Mouse (Mus musculus) layer of hippocampus, adult 2 months (tissue): Measurements from ENCODE around the gene Ssx2ip. TPM values are rescaled to one million over a fixed set of nuclear protein-coding genes. Genes with fewer than 3 reads are reported as not detected.

Source experiments
- DNase-seq, 2 experiments: peaks; one replicate each; pipeline ENCODE4 v3.0.0; 2022; ENCODE audit warnings: low spot score in 2 of 2
- H3K27ac ChIP-seq: fragments of 200-600 bp; 2 replicates; pipeline ENCODE4 v1.8.1; 2022
- H3K4me3 ChIP-seq: fragments of 200-600 bp; 2 replicates; pipeline ENCODE4 v1.8.1; 2022; ENCODE audit warnings: mild to moderate bottlenecking
- CTCF ChIP-seq: fragments of 200-600 bp; conservative IDR thresholded peaks from 2 replicates; pipeline ENCODE4 v1.8.1; 2022; ENCODE audit warnings: antibody characterized with exemption, mild to moderate bottlenecking, moderate library complexity
- microRNA-seq, 2 experiments: library from miRNA; unstranded; fragments of <30 nt; microRNA quantifications; one replicate each; pipeline ENCODE4 v1.2.0; 2021
- total RNA-seq, 2 experiments: library from RNA; stranded (reverse); gene quantifications; 2 replicates each; pipeline ENCODE4 v1.2.3; 2021

Gene Ssx2ip
- total RNA-seq, 2 experiments from 2014 or later, result 99.7 to 107 TPM

- no peak for DNase-seq
- no peak for TF ChIP-seq CTCF
- Histone ChIP-seq H3K4me3 (no peak overlapping the region), H3K27ac (no peak overlapping the region)
Measured at GRCm38 (mm10) chr3:146447598-146447997, 43.2 kb downstream of the Ssx2ip start.

GRCm38 (mm10) chr3:146448372-146448771 lies 43.9 kb downstream of the Ssx2ip start:
- no peak for TF ChIP-seq CTCF
- H3K4me3 ChIP-seq, result no peak overlapping the region

GRCm38 (mm10) chr3:146448969-146449368 lies 44.5 kb downstream of the Ssx2ip start:
- Histone ChIP-seq H3K4me3 (no peak overlapping the region), H3K27ac (no peak overlapping the region)
- TF ChIP-seq CTCF, result no peak
- no peak for DNase-seq

More at GRCm38 (mm10) chr3:146448372-146448771, 43.9 kb downstream of the Ssx2ip start:
- H3K27ac ChIP-seq, result no peak overlapping the region
- no peak for DNase-seq

GRCm38 (mm10) chr3:146449745-146450250 lies 45.4 kb downstream of the Ssx2ip start, which contains the start of gene Ctbs:
Gene Ctbs (plus strand): TSS chr3:146449795.
- peak within 1 kb of the TSS; percentile 87 for H3K27ac ChIP-seq
- DNase-seq, result no peak

GRCm38 (mm10) chr3:146450371-146450841 lies 46.0 kb downstream of the Ssx2ip start:
- DNase-seq, result peak; percentile 92
- TF ChIP-seq CTCF, result peak; percentile 67
- H3K4me3 ChIP-seq, result peak overlapping the region; percentile 85
- H3K27ac ChIP-seq, result peak overlapping the region; percentile 87

More at GRCm38 (mm10) chr3:146449745-146450250, 45.4 kb downstream of the Ssx2ip start, which contains the start of gene Ctbs:
- H3K4me3 ChIP-seq, result peak within 1 kb of the TSS; percentile 85
- no peak for TF ChIP-seq CTCF

GRCm38 (mm10) chr3:146451375-146451774 lies 46.9 kb downstream of the Ssx2ip start:
- TF ChIP-seq CTCF, result no peak
- no peak for DNase-seq
- H3K27ac ChIP-seq, result no peak overlapping the region
- H3K4me3 ChIP-seq, result no peak overlapping the region

- no peak overlapping the region for H3K4me3 ChIP-seq
- peak; percentile 32; the same call in 1 of the 2 replicates for TF ChIP-seq CTCF
- no peak for DNase-seq
- H3K27ac ChIP-seq, result no peak overlapping the region
Measured at GRCm38 (mm10) chr3:146462939-146463338, 58.5 kb downstream of the Ssx2ip start.

GRCm38 (mm10) chr3:146469226-146469625 lies 64.8 kb downstream of the Ssx2ip start:
- no peak for DNase-seq
- TF ChIP-seq CTCF, result no peak
- no peak overlapping the region for H3K4me3 ChIP-seq
- H3K27ac ChIP-seq, result no peak overlapping the region

GRCm38 (mm10) chr3:146472657-146473056 lies 68.2 kb downstream of the Ssx2ip start:
- Histone ChIP-seq H3K4me3 (no peak overlapping the region), H3K27ac (no peak overlapping the region)
- DNase-seq, result no peak
- TF ChIP-seq CTCF, result no peak

GRCm38 (mm10) chr3:146473741-146474140 lies 69.3 kb downstream of the Ssx2ip start:
- H3K27ac ChIP-seq, result no peak overlapping the region
- no peak overlapping the region for H3K4me3 ChIP-seq
- no peak for DNase-seq
- TF ChIP-seq CTCF, result no peak

- Histone ChIP-seq H3K27ac (no peak overlapping the region), H3K4me3 (no peak overlapping the region)
- no peak for DNase-seq
- no peak for TF ChIP-seq CTCF
Measured at GRCm38 (mm10) chr3:146474428-146474827, 70.0 kb downstream of the Ssx2ip start.

- Histone ChIP-seq H3K27ac (no peak overlapping the region), H3K4me3 (no peak overlapping the region)
- DNase-seq, result no peak
- peak; percentile 68 for TF ChIP-seq CTCF
Measured at GRCm38 (mm10) chr3:146482044-146482443, 77.6 kb downstream of the Ssx2ip start.

GRCm38 (mm10) chr3:146486464-146486863 lies 82.0 kb downstream of the Ssx2ip start:
- Histone ChIP-seq H3K27ac (no peak overlapping the region), H3K4me3 (no peak overlapping the region)
- DNase-seq, result no peak
- TF ChIP-seq CTCF, result no peak; the same call in 1 of the 2 replicates

Small RNA genes lying within 50 kb of the gene (microRNA-seq; reads per million reads assigned to microRNA genes)
- 0 reads per million in 2 experiments for gene Gm22901

Other genes with a start within 250 kb of the Ssx2ip start
- gene Lpar3, start 183.7 kb upstream of the Ssx2ip start, total RNA-seq, result under 1 TPM; 0.22 to 0.44 TPM
- 1 to 10 TPM; 9.0 to 9.1 TPM for gene Ctbs, start 45.2 kb downstream of the Ssx2ip start, total RNA-seq
- 1 to 10 TPM; 2.8 to 4.9 TPM for gene Spata1, start 95.1 kb downstream of the Ssx2ip start, total RNA-seq
- gene Gng5, start 95.2 kb downstream of the Ssx2ip start, total RNA-seq, result 10 to 100 TPM; 44.5 to 46.2 TPM
- gene Rpf1, start 116.8 kb downstream of the Ssx2ip start, total RNA-seq, result 10 to 100 TPM; 16.3 to 17.1 TPM
- gene Uox, start 165.8 kb downstream of the Ssx2ip start, total RNA-seq, result under 1 TPM in 1 of 2 experiments, not detected in 1; 0.44 TPM
- gene Dnase2b, start 211.0 kb downstream of the Ssx2ip start, total RNA-seq, result not detected
- not detected for gene 4930503B20Rik, start 246.7 kb downstream of the Ssx2ip start, total RNA-seq